Mouse (Mus musculus) midbrain, embryonic 11.5 days (tissue): ENCODE measurements around the gene Evpl. TPM values are rescaled to one million over a fixed set of nuclear protein-coding genes. Genes with fewer than 3 reads are reported as not detected.

Experiments used
- ATAC-seq: fragments of 200-750 bp; cut with Nextera tagmentation; 2 replicates; pipeline ENCODE4 v1.8.0; 2017; ENCODE audit warnings: moderate TSS enrichment, moderate library complexity; ENCODE audit not compliant: low FRiP score
- DNase-seq: peaks from one replicate; pipeline ENCODE4 v3.0.0; 2015; ENCODE audit warnings: low spot score; ENCODE audit errors: missing footprints
- H3K27ac ChIP-seq: fragments of 300-500 bp; sonication (generic); 2 replicates; pipeline ENCODE4 v1.5.1; 2014; ENCODE audit warnings: low read depth, low read length
- H3K27me3 ChIP-seq: fragments of 300-500 bp; sonication (generic); 2 replicates; pipeline ENCODE4 v1.6.1; 2014; ENCODE audit warnings: mild to moderate bottlenecking, low read length, moderate library complexity, mixed read lengths; ENCODE audit not compliant: control insufficient read depth, insufficient read depth
- H3K36me3 ChIP-seq: fragments of 300-500 bp; sonication (generic); 2 replicates; pipeline ENCODE4 v1.6.1; 2014; ENCODE audit warnings: mild to moderate bottlenecking, low read length, moderate library complexity, mixed read lengths; ENCODE audit not compliant: control insufficient read depth, insufficient read depth
- H3K4me1 ChIP-seq: fragments of 300-500 bp; sonication (generic); 2 replicates; pipeline ENCODE4 v1.6.1; 2014; ENCODE audit warnings: low read length; ENCODE audit not compliant: control insufficient read depth, insufficient read depth
- H3K4me2 ChIP-seq: fragments of 300-500 bp; sonication (generic); 2 replicates; pipeline ENCODE4 v1.6.1; 2014; ENCODE audit warnings: mild to moderate bottlenecking, moderate library complexity
- H3K4me3 ChIP-seq: fragments of 300-500 bp; sonication (generic); 2 replicates; pipeline ENCODE4 v1.5.1; 2014; ENCODE audit warnings: low read depth, low read length
- H3K9ac ChIP-seq: fragments of 300-500 bp; sonication (generic); 2 replicates; pipeline ENCODE4 v1.6.1; 2014; ENCODE audit warnings: low read length
- H3K9me3 ChIP-seq: fragments of 300-500 bp; sonication (generic); 2 replicates; pipeline ENCODE4 v1.6.1; 2016; ENCODE audit warnings: low read length; ENCODE audit not compliant: control insufficient read depth
- WGBS: fragments of 180-500 bp; shearing (Covaris S2); extraction: QIAGEN DNeasy Blood & Tissue Kit; methylation state at CpG from one replicate; pipeline ENCODE4 v1.1.7; 2014; 5-methylcytosine and 5-hydroxymethylcytosine counted together
- polyA plus RNA-seq: library from polyadenylated mRNA; unstranded; fragments of >200 nt; fragmentation: Nextera tagmentation; extraction: Ambion mirVana; gene quantifications from 2 replicates; pipeline ENCODE4 v1.2.1, GENCODE M21; 2014

Evpl gene
- polyA plus RNA-seq = 0.26 TPM in 2 replicates

DNA sequence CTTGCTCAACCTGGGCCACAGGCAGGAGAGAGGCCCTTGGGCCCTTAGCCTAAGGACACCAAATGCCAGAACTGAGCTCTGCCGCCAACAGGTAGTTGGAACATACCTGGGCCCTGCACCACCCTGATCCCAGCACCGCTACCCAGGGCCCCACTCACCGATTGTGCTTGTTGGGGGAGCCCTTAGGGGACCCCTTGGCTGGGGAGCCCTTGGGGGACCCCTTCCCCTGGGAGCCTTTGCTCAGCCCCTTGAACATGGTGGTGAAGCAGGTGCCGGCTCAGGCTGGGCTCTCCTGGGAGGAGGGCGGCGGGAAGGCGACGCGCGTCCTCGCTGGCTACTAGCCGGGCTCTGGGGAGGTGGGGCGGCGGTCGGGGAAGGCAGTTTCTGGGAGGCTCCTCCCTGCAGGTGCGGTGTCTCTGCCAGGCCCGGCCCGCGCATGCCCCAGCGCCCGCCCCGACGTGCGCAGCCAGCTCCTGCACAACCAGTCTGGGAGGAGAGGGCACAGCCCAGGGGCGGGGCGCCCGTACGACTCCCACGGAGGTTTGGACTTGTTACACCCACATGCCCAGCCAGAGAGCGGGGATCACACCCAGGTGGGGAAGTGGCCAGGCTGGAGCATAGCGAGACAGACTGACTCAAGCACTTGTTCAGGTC, at the start of gene Evpl:
Gene Evpl (minus strand): TSS at position 336 of the 654 bp plus-strand sequence.
- DNase-seq (no peak), ATAC-seq (no peak)
- 16% methylated on average over 31 of the region's 31 CpGs for WGBS
- no peak within 1 kb of the TSS for H3K4me2 ChIP-seq
- H3K9me3 ChIP-seq = no peaks in the 10 kb centered on the region
- H3K4me3 ChIP-seq = no peak within 1 kb of the TSS
- H3K27ac ChIP-seq = no peak within 1 kb of the TSS
- no peaks in the 10 kb centered on the region; the same call in 1 of the 2 replicates for H3K4me1 ChIP-seq
- H3K9ac ChIP-seq = no peak within 1 kb of the TSS
- peaks cover 11% of the 10 kb centered on the region for H3K27me3 ChIP-seq
- no peaks in the 10 kb centered on the region for H3K36me3 ChIP-seq

DNA sequence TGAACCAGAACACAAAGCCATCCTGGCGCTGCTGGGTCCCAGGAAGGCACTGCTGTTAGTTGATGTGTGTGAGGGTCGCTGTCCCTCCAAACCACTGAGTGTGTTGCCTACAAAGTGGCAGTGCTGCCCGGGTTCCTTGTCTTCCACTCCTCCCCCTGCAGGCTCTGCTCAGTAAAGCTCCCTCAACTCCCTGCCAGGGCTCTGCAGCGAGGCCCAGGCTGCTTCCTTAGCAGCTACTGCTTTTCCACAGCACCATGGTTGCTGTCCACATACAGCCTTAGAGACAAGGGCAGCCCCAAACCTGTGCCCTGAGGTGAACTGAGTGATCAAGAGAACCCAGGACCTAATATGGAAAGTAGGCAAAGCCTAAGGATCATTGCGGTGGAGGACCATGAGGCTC, 49.5 kb upstream of the Evpl start:
- DNase-seq = no peak
- Histone ChIP-seq H3K27me3 (peaks cover 26% of the 10 kb centered on the region), H3K9ac (no peak overlapping the region), H3K9me3 (no peaks in the 10 kb centered on the region), H3K4me1 (no peaks in the 10 kb centered on the region), H3K4me2 (no peak overlapping the region), H3K4me3 (no peak overlapping the region), H3K36me3 (peaks cover 9% of the 10 kb centered on the region; the same call in 1 of the 2 replicates), H3K27ac (no peak overlapping the region)
- 76% methylated on average over 5 of the region's 5 CpGs for WGBS
- ATAC-seq = no peak

DNA sequence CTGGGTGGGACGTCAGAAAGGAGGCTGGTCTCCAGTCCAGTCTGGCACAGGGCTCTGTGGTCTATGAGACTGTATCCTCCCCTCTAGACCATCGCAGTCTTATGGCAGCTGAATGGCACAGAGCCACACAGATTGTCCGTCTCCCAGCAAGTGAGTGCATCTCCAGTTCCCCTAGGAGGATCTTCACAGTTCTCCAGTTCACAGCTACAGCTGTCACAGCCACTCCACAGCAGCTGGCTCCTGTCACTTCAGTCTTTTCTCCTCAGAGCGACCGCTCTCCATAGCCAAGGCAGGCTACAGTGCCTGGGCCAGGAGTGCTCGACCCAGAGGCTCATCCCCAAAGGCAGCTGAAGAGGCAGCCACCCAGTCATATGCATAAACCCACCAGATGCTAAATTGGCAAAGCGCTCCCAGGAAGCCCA, 47.9 kb upstream of the Evpl start:
- no peak overlapping the region for H3K4me3 ChIP-seq
- ATAC-seq (no peak), DNase-seq (no peak)

DNA sequence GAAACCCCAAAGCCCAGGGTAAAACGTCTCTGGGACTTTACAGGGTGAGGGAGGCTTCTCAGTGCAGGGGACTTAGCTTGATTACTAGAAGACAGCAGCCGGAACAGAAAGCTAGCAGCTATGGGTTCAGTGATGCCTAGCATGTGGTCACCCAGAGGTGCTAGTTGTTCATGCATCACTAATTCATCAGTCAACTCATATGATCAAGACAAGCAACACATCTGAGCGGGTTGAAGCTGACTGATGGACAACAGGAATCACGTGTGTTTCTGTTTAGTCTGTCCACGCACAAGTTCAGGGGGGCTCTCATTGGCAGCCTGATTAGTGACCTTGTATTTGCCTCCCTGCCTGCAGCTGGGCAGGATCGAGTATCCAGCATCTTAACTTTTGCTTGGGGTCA, 46.1 kb upstream of the Evpl start:
- WGBS = 68% methylated on average over 6 of the region's 6 CpGs
- H3K27ac ChIP-seq = no peak overlapping the region
- DNase-seq (peak; percentile 84), ATAC-seq (no peak)
- H3K36me3 ChIP-seq = peaks cover 6% of the 10 kb centered on the region; the same call in 1 of the 2 replicates
- no peak overlapping the region for H3K9ac ChIP-seq
- peaks cover 11% of the 10 kb centered on the region for H3K4me1 ChIP-seq
- peaks cover 53% of the 10 kb centered on the region for H3K27me3 ChIP-seq
- H3K4me2 ChIP-seq = no peak overlapping the region
- no peak overlapping the region for H3K4me3 ChIP-seq
- H3K9me3 ChIP-seq = no peaks in the 10 kb centered on the region

More for the DNA sequence above, 47.9 kb upstream of the Evpl start:
- WGBS = 73% methylated on average over 7 of the region's 7 CpGs
- H3K4me1 ChIP-seq = peaks cover 11% of the 10 kb centered on the region
- peaks cover 9% of the 10 kb centered on the region; the same call in 1 of the 2 replicates for H3K36me3 ChIP-seq
- H3K4me2 ChIP-seq = no peak overlapping the region
- no peak overlapping the region for H3K27ac ChIP-seq
- no peaks in the 10 kb centered on the region for H3K9me3 ChIP-seq
- peaks cover 42% of the 10 kb centered on the region for H3K27me3 ChIP-seq
- H3K9ac ChIP-seq = no peak overlapping the region

DNA sequence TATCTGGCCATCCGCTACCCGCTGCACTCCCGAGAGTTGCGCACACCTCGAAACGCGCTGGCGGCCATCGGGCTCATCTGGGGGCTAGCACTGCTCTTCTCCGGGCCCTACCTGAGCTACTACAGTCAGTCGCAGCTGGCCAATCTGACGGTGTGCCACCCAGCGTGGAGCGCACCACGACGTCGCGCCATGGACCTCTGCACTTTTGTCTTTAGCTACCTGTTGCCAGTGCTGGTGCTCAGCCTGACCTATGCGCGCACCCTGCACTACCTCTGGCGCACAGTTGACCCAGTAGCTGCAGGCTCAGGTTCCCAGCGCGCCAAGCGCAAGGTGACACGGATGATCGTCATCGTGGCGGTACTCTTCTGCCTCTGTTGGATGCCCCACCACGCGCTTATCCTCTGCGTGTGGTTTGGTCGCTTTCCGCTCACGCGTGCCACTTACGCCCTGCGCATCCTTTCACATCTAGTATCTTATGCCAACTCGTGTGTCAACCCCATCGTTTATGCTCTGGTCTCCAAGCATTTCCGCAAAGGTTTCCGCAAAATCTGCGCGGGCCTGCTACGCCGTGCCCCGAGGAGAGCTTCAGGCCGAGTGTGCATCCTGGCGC, 45.1 kb upstream of the Evpl start:
- H3K9ac ChIP-seq = no peak overlapping the region
- no peaks in the 10 kb centered on the region for H3K9me3 ChIP-seq
- no peaks in the 10 kb centered on the region for H3K36me3 ChIP-seq
- no peak for ATAC-seq
- H3K27ac ChIP-seq = no peak overlapping the region
- WGBS = 12% methylated on average over 48 of the region's 48 CpGs
- no peak overlapping the region for H3K4me2 ChIP-seq
- H3K4me3 ChIP-seq = no peak overlapping the region
- DNase-seq = peak; percentile 82
- peaks cover 53% of the 10 kb centered on the region for H3K27me3 ChIP-seq
- H3K4me1 ChIP-seq = peaks cover 11% of the 10 kb centered on the region

DNA sequence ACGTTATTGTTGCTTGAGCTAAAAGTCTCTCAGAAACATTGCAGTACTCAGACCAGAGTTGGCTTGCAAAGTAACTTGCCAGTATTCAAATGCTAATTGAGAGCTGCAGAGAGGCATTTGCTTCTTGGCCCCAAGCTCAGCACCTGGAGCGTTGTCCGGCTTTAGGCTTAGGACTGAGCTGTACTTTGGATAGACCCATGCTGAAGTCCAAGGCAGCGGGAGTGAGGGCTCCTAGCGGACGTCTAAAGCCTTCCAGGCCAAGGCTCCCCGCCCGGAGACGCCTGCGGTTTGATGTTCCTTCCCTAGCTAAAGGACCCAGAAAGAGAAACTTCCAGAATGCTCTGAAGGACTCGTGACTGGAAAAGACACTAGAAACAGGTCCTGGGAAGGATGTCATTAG, 44.2 kb upstream of the Evpl start:
- Histone ChIP-seq H3K27ac (no peak overlapping the region), H3K4me2 (peak overlapping the region; percentile 42; the same call in 1 of the 2 replicates), H3K9ac (no peak overlapping the region), H3K27me3 (peaks cover 53% of the 10 kb centered on the region), H3K4me3 (peak overlapping the region; percentile 22; the same call in 1 of the 2 replicates), H3K36me3 (no peaks in the 10 kb centered on the region), H3K4me1 (peaks cover 11% of the 10 kb centered on the region), H3K9me3 (no peaks in the 10 kb centered on the region)
- ATAC-seq = no peak
- DNase-seq = peak; percentile 93
- 0% methylated on average over 11 of the region's 11 CpGs for WGBS

DNA sequence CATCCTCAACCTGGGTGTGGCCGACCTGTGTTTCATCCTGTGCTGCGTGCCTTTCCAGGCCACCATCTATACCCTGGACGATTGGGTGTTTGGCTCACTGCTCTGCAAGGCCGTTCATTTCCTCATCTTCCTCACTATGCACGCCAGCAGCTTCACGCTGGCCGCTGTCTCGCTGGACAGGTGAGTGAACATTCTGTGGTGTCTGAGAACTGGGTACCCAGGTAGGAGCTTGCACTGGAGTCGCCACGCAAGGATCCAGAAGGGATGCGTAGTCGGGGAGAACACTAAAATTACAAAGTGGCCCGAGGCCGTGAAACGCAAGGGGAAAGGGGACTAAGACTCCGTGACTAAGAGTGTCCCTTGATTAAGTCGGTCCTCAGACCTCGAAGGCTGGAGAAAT, 43.8 kb upstream of the Evpl start:
- WGBS = 2% methylated on average over 18 of the region's 18 CpGs
- ATAC-seq (no peak), DNase-seq (peak; percentile 93)
- Histone ChIP-seq H3K27me3 (peaks cover 53% of the 10 kb centered on the region), H3K4me1 (peaks cover 11% of the 10 kb centered on the region), H3K9ac (0 out of 2 replicates have a peak overlapping the region, but pooled peaks have one; percentile 30), H3K36me3 (no peaks in the 10 kb centered on the region), H3K9me3 (no peaks in the 10 kb centered on the region), H3K27ac (no peak overlapping the region), H3K4me3 (peak overlapping the region; percentile 22), H3K4me2 (peak overlapping the region; percentile 42)

DNA sequence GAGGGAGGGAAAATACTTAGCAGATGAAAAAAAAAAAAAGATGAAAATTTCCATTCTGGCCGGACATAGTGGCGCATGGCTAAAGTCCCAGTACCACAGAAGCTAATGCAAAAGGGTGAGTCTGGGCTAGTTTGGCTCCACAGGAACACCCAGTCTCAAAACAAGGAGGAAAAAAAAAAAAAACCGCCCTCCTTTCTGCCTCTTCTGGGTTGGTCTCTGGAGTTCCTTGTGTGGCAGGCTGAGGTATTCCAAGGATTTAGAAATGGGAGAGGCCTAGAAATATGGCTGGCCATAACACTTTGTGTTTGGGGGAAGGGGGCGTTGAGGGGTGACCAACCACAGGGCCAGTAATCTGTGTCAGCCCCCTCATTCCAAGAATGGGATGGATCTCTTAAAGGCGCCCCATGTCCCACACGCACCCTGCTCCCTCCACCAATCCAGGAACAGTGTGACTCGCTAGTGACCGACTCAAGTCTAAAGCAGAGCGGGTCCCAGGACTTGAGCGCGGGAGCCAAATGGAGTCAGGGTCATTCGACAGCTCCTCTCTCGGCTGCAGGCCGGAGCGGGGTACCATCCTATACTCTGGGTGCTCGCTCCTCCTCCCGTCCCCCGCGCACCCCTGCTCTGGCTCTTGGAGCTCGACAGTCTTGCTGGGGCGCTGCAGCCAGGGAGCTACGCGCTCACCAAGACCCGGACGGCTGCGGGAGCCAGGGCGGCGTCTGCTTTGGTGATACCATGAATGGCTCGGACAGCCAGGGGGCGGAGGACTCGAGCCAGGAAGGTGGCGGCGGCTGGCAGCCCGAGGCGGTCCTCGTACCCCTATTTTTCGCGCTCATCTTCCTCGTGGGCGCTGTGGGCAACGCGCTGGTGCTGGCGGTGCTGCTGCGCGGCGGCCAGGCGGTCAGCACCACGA, 43.1 kb upstream of the Evpl start, which contains the start of gene Galr2:
Gene Galr2 (plus strand): TSS at position 189 of the 913 bp plus-strand sequence.
- WGBS = 6% methylated on average over 48 of the region's 48 CpGs
- peak; percentile 92 for DNase-seq

More for the DNA sequence above, 43.1 kb upstream of the Evpl start, which contains the start of gene Galr2:
- Histone ChIP-seq H3K4me3 (peak within 1 kb of the TSS; percentile 22), H3K4me2 (peak within 1 kb of the TSS; percentile 42), H3K27ac (no peak within 1 kb of the TSS), H3K9me3 (no peaks in the 10 kb centered on the region), H3K4me1 (peaks cover 11% of the 10 kb centered on the region), H3K36me3 (no peaks in the 10 kb centered on the region), H3K9ac (0 out of 2 replicates have a peak within 1 kb of the TSS, but pooled peaks have one; percentile 30), H3K27me3 (peaks cover 53% of the 10 kb centered on the region)
- no peak; the same call in 1 of the 2 replicates for ATAC-seq
